Mouse (Mus musculus): ENCODE measurements around the gene Mpc2.
A peak's percentile ranks its signal among the peaks of the same experiment; 100 is the strongest.

Mpc2 gene

DNA sequence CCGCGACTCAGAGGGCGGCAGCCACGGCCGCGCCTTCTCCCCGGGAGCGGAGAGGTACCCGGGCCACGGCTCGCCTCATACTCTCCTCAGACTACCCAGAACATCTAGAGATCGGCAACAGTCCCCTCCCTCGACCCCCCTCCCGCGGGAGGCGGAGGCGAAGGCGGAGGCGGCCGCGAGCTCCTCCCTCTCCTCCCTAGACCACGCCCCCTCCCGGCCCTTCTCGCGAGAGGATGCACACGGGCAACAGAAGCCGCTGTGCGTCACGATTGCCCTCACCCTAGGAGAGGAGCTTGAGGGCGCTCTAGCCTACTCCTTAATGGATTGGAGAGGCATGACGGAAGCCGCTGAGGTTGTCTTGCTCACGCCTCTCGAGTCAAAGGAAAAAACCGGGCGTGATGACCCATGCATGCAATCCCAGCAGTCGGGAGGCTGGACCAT is at the start of gene Mpc2, which contains the start of gene Dcaf6:
Gene Mpc2, plus strand, starts transcription at position 278 of the 441 bp plus-strand sequence.
Gene Dcaf6, minus strand, starts transcription at position 116 of the 441 bp plus-strand sequence.
- peak; percentile 99 for DNase-seq

DNA sequence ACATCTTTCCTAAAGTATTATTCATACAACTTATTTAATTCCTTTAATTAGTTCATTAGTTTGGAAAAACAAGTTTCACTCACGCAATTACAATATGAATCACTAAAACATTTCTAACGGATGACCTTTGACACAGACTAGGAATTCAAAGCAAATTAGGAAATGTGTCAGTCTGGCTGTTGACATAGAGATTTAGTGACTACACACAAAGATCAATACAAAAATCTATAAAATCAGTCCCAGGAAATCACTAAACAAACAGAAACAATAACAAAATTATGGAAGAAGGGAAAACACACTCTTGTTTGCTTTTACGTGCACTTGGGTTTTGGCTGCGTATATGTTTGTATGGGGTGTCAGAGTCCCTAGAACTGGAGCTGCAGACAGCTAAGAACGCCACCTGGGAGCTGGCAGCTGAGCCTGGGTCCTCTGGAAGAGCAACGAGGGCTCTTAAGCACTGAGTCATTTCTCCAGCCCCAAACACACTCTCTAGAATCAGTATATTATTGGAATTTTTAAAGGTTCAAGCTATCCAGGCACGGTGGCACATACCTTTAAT is 39.0 kb upstream of the Mpc2 start:
- no peak for DNase-seq

DNA sequence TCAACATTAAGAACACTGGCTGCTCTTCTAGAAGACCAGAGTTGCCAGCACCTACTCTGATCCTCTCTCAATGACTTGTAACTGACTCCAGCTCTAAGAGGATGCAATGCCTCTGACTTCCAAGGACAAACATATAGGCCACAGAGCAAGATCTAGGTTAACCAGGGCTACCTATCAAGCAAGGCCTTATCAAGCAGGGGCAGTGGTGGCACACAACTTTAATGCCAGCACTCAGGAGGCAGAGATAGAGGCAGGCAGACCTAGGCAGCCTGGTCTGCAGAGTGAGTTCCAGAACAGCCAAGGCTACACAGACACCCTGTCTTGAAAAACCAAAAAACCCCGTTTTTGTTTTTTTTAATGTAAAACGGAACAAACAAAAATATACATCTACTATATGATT is 34.2 kb upstream of the Mpc2 start:
- no peak for DNase-seq

DNA sequence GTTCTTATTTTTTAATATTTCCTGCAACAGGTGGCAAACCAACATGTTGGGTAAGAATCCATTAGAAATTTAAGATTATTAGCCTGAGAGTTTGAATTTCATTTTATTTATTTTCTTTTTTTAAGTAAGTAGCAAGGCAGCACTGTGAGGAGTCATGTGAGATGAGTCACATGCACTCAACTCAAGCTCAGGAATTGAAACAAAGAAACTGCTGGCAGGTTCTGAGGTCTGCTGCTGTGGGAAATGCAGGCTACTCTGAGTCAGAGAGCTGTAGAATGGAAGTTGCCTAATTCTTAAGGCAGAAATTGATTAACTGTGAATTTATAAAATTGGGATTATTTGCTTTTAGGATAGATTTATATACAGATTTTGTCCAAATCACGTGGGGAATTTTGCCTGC is 27.6 kb upstream of the Mpc2 start:
- DNase-seq, result no peak

DNA sequence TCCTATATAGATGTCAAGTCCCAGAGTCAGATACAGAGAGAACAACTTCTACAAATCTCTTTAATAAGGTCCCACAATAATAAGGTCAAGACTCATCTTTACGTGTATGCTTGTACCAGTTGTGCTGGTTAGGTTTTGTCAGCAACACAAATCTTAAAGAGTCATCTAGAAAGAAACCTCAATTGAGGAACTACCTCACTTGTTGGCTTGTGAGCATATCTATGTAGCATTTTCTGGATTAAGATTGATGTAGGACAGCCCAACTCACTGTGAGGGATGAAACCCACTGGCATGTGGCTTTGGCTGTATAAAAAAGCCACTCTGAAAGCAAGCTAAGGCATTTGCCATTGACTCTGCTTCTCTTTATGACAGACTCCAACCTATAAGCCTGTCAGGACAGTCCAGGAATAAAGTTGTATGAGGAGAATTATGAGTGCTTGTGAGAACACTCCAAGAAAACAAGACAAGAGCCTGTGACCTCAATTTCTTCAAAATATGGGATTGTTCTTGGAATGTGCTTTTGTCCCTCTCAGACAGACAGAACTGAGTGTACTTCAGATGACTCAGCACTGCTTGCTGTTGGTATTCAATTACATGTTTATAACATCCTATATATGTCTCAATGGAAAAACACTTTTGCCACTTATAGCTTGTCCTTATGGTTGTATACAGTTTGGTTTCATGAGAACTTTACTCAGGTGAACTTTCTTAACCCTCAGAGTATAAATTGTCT is 22.0 kb upstream of the Mpc2 start:
- DNase-seq, result no peak

DNA sequence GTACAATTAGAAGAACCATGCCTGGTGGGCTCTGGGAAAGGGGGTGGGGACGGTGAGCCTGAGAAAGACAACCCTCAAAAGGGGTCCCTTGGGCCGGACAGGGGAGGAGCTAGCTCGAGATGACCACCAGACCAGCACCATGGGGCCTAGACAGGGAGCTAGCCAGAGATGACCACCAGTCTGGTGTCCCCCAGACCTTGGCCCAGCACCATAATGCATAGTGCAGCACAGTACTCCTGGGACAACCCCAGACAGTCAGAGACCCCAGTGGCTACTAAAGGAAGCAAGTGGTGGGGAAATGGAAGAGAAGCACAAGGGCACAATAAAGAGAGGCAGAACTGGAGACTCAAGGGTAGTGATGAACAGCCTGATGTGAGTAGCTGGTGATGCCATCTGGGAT is 19.6 kb upstream of the Mpc2 start:
- no peak for DNase-seq

DNA sequence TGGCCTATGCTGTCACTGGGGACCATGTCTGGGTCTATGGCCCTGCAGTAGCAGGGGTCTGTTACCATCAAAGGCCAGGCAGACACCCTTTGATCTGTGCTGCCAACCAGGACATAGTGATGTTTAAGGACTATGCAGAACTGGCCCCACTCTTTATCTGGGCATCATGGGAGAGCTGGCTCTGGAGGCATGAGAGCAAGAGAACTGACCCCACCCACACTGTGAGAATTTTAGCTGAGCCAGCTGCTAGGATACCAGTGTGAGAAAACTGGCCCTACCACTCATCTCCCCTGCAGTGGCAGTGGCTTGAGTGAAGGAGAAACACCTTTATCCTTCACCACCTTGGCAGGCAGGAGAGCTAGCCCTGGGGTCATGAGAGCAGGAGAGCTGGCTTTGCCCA is 19.2 kb upstream of the Mpc2 start:
- DNase-seq, result no peak

DNA sequence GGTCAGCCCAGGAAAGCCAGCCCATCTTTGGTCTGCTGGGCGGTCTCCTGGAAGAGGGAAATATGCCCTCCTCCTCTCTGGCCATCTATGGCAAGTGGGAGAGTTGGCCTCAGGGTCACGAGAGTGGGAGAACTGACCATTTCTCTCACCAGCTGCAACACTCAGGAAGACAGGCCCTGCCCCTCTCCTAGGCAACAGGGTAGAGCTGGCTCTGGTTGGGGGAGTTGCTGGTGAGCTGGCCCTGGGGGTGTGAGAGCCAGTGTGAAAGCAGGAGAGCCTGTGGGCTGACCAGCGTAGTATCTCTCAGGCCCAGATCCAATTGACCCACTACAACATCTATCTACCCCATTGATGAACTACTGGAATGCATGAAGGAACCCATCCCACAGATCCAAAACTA is 18.7 kb upstream of the Mpc2 start:
- no peak for DNase-seq

DNA sequence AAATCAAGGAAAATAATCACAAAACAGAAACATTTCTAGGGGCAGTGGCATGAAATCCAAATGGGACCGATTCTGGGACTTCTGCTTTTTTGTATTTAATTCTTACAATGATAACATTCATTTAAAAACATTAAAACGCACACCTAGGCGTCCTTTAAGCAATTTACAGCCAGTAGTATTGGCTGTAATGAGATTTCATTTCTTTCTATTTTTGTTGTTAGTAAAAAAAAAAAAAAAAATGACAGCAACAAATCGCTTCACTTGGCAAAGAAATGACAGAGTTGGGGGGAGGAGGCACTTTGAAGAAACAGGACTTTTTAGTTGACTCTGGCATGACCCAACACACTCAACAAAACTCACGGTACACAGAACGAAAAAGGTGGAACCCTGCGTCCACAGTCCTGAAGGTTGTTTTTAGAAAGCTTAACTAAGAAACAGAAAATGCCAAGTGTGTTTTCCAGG is 1.4 kb upstream of the Mpc2 start:
- no peak for DNase-seq

DNA sequence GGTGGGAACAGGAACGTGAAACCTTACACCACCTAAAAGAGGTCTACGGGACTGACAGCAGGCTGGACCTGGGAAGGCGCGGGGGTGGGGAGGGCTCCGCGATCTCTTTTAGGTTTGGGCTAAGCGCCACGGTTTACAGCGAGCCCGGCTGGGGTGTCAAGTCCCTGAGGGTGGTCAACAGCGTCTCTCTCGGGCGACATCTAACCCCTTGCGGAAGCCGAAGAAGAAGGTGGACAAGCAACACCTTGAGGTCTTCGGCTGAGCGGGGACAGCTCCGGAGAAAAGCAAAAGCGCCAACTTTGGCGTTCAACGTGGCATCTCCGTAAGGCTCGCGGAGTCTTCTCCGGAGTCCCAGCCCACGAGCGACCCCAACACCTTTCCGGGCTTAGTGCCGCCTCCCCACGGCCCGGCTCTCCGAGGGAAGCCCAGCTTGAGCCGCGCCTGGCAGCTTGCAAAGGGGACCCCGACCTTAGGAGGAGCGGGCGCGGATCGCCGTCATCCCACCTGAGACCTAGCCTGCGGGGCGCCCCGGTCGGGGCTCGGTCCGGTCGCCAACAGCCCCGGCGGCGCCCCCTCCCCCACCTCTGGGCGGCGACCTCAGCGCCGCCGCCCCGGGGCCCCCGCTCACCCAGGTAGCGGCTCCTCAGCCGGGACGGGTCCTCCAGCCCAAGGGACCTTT is 795 bp upstream of the Mpc2 start:
- DNase-seq, result peak; percentile 76

DNA sequence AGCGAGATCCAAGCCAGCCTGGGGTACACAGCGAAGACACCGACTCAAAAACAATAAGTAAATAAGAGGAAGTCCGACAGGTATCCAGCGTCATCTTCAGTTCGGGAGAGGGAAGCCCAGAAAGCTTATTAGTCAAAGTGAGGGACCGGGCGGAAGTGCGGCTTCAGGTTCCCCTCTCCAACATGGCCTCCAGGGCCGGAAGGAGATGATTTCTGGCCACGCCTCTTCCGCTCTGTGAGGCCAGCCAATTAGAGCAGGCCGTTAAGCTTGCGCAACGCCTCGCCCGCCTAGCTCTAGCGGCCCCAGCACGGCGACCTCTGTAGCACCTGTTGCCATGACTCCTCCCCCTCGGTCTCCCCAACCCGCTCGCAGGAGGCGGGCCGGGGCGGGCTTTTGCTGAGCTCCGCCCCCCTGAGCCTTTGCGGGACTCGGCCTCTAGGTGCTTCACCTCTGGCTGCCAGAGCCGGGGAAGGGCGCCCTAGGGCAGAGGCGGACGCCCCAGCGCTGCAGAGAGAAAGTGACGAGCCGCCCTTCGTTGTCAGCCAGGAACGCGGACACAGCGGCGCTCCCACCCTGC is 452 bp downstream of the Mpc2 start:
- peak; percentile 100 for DNase-seq

DNA sequence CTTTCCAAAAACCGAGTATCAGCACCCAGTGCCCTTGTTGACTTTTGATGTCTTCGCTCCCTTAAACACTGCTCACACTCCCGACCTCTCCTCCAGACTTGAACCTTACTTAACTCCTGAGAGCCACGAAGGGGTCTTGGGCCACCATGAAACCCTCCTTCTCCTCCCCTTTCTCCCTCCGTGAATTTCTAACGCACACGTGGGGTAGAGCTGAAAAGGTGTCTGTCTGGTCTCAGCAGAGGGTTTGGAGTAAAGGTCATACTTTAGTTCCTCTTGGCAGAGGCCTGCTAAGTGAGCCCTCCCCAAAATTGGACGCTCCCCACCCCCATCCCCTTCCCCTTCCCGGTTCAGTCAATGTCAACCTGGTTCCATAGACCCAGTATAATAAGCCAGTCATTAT is 1.2 kb downstream of the Mpc2 start:
- DNase-seq, result no peak

DNA sequence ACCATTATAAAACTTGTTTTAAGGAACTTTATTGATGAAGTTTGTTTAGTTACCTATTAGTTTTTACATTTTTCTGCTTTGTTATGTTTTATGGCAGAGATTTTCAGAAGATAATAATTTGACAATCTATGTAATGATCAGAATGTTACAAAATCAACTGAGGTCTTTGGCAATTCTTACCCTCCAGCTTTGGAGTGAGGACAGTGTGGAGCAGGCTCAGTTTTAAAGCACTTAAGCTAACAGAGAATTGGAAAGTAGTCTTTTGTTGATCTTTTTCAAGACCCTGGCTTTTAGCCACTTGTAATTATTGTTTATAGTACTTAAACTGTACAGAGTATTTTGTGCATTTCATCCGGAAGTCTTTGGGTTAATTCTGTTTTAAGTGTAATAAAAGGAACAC is 2.4 kb downstream of the Mpc2 start:
- DNase-seq, result no peak

DNA sequence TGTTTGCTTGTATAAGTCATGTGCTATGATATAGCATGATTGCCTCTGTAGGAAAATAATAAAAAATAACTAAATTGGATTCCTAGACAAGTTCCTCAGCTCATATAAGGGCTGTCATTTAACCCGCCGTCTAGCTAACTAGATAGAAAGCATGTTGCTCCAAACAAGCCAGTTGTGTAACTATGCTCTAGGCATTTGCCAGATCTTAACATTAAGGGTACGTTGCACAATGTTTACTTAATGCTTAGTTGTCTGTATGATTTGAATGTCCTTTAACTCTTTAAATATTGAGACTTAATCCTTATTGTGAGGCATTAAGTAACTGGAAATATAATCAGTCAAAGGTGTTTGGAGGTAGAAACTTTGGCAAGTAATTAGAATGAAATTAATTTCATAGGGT is 4.1 kb downstream of the Mpc2 start:
- DNase-seq, result no peak

DNA sequence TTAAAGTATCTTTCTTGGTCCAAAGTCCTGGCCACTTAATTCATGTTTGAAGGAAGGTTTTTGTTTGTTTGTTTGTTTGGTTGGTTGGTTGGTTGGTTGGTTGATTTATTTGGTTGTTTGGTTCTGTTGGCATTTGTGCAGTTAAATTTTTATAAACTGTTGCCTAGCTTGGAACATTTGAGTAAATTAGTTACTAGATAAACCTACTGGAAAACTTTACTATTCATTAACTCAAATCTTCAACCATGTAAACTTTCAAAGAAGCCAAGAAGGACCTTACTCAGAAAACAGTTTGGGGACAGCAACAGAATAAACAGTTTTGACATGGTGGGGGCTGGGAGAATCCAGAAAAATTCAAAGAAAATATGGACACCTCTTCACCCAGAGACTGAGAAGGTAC is 8.5 kb downstream of the Mpc2 start:
- DNase-seq, result no peak

DNA sequence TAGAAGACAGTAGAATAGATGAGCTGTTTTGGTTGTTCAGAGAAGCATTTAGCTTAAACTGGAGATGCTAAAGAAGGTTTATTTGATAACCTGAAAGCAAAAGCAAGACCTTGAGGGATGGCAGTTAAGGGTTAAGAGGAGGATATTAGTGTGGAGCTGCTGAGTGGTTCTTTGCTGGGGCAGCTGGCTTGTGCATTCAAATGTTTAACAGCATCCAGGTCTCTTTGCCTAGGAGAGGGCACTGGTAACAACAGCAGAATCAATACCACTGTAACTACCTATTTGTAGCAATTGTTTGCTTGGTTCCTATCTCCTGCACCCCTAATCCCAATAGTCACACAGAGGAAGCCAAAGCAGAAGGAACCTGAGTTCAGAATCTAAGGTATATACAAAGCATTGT is 9.3 kb downstream of the Mpc2 start:
- no peak for DNase-seq

DNA sequence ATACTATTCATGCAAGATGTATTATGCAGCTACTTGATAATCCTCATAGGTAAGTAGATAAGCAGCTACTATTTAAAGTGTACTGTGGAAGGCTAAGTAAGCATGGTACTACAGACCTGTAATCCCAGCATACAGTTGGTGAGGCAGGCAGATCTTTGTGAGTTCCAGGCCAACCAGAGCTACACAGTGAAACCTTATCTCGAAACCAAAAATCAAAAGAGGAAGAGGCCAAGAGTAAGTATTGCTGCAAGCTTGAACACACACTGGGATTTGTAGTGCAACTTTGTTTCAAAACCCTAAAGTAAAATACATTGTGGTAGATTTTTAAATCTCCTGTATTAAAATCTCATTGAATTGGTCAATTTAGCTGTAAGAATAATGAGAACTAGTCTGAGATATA is 11.1 kb downstream of the Mpc2 start:
- DNase-seq, result no peak

DNA sequence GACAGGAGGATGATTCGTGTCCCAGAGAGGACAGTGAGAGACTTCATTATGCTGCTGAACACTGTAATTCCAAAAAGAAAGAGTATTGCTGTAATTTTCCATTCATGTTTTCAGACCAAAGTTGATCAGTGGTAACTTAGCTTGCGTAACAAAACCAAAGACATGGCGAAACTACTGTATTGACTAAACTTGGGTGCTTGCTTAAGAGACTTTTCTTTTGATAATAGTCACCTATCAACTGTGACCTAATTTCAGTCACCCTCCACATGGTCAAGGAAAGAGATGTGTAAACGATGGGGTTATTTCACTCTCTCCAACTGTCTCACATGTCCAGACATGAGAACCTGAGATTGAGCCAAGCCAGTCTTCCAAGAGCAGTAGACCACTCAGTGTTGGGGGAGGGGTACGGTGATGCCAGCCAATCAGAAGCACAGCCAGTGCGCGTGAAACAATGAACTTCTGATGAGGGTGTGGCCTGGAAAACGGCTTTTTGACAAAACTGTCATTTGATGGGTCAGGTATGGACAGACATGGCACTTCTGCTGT is 24.3 kb downstream of the Mpc2 start, which contains the start of gene Adcy10:
Gene Adcy10, plus strand, starts transcription at position 496 of the 546 bp plus-strand sequence.
- DNase-seq, result no peak

DNA sequence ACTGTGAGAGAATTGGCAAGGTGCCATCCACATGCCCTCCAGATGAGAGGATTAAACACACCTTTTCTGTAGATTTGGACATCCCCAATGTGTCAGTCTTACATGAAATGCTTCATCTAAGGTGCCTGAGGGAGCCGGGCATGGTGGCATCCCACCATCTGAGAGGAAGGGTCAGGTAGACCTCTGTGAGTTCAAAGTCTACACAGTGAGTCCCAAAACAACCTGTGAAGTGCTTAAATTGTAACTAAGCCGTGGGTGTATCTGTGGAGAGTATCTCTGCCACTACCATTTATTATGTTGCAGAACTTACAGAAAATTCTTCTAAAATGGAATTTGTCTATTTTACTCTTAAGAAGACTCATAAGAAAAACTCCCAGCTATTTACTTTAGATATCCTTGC is 25.7 kb downstream of the Mpc2 start:
- DNase-seq, result no peak

DNA sequence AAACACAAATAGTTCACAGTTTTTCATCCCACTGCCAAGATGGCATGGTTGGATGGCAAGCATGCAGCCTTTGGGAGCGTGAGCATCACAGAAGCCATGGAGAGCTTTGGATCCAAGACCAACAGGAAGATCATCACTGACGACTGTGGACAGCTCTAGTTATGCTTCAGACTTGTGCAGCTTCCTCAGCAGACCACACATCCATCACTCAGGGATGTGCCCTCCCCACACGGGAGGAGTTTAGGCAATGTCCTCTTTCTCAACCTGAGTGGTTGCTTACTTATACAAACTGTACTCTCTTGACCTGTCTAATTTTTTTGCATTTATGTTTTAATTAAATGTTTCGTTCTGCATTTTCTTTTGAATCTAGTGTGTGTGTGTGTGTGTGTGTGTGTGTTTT is 28.8 kb downstream of the Mpc2 start:
- DNase-seq, result no peak

DNA sequence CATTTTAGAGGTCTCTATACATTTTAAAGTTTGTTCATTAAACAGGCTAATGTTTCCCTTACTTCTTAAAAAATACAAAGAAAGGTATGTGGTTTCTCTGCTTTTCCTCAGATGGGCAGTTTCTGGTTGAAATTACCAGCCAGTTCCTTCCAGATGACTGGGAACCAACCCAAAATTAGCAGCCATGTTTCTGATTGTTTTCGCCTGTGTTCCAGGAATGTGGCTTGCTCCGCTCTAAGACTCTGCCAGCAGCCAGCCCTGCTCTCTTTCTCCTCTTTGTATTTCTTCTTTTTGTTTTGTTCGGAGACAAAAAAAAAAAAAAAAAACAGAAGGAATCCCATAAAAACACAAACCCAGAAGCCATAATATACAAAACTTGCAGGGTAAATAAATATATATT is 38.4 kb downstream of the Mpc2 start:
- no peak for DNase-seq

DNA sequence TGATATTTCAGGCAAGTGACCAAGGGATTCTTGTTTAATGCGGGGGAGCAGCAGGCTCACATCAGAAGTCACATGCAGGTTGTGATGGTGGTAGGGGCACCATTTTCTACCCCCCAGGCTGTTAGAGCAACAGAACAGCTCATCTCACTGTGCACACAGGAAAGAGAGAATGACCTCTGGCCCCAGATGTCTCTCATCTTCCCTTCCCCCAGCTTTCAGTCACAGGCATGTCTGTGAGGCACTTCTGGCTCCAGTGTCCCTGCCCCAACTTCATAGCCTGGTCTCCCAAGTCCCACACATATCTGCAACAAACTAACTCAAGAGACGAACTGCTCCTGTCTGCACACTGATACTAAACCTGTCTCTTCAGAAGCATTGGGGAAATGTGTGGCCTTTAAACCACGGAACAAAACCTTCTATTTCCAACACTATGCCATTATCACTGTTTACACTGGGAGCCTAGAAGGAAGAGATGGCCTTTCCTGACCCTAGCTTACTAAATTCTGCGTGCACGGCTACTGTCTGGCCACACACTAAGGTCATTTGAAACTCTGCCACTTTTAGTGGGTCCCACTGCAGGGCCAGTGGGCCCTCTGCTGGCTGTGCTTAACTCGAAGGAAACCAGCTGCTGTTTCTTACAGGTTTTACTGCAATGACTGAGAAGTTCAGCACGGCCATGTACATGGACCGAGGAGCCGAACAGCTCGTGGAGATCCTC is 43.0 kb downstream of the Mpc2 start:
- DNase-seq, result no peak

DNA sequence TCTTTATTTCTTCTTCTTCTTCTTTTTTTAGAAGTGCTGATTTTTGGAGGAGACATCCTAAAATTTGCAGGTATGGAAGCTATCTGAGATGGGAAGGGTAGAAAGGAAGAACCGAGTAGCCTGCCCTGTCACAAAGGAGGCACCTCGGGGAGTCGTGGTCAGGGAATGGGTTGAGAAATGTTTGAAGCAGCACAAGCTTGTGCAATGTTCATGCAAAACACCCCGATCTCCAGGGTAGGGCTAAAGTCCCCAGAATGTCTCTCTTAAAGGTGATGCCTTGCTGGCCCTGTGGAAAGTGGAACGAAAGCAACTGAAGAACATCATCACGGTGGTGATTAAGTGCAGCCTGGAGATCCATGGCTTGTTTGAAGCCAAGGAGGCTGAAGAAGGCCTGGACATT is 45.9 kb downstream of the Mpc2 start:
- DNase-seq, result no peak

All from cerebellum, adult 9-10 months (tissue).